Mouse (Mus musculus) embryonic fibroblast, embryonic 13.5 days (primary cell): ENCODE data around the gene Dtx2.

Experiments
- CTCF ChIP-seq: IDR thresholded peaks from 2 replicates; pipeline ENCODE4 v1.5.1; 2011; ENCODE audit warnings: mild to moderate bottlenecking, control low read depth, low read length, moderate library complexity, borderline replicate concordance; ENCODE audit not compliant: insufficient read depth
- POLR2A ChIP-seq: IDR thresholded peaks from 2 replicates; pipeline ENCODE4 v1.6.1; 2011; ENCODE audit warnings: low read depth, mild to moderate bottlenecking, control low read depth, low read length, moderate library complexity

- TF ChIP-seq CTCF (no peak), POLR2A (no peak)
Measured at GRCm38 (mm10) chr5:136035285-136035684, 40.7 kb downstream of the Dtx2 start.
